ENCODE assay signal across 9 mouse cellular contexts in the genomic region with DNA sequence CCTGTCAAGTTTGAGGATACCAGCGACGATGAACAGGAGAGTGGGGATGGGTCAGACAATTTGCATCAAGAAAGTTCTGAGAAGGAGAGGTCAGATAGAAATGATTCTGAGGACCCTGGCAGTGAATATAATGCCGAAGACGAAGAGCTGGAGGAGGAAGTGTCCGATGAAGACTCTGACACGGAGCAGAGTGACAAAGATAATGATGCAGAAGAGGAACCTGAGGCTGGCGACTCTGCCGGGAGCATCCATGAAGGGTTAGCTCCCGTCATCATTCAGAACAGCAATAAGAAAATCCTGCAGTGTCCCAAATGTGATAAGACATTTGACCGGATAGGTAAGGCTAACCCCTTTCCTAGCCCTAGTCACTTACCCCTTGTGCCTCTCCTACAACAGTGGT. TPM values are rescaled to one million over a fixed set of nuclear protein-coding genes. Genes with fewer than 3 reads are reported as not detected.
DNase-seq lines count a peak whose midpoint lies in the region; ATAC-seq lines count a peak whose summit lies in the region.
"Had no signal": no experiment of that assay in that cellular context is flagged by ENCODE, and none has a peak within 500 bp of the region (broad histone marks: within the 10 kb centered on the region; RNA-seq: fewer than 3 reads in every experiment).

No protein-coding gene starts in this region.

- no peak overlapping the region for H3K27ac ChIP-seq in kidney, embryonic 15.5 days
- no peak overlapping the region for H3K27ac ChIP-seq in embryonic facial prominence, embryonic 14.5 days (replicated peaks; ENCODE audit: low read depth, low read length)
- no peak overlapping the region for H3K27ac ChIP-seq in limb, embryonic 11.5 days (replicated peaks; ENCODE audit: low read depth, low read length)
- no peak overlapping the region for H3K27ac ChIP-seq in neural tube, embryonic 15.5 days (replicated peaks)

- peak overlapping the region; percentile 80; the same call in 1 of the 2 replicates for H3K9ac ChIP-seq in kidney, embryonic 15.5 days
- peak overlapping the region; percentile 49 for H3K9ac ChIP-seq in embryonic facial prominence, embryonic 14.5 days (ENCODE audit: low read depth, low read length)
- no peak overlapping the region for H3K9ac ChIP-seq in limb, embryonic 11.5 days (ENCODE audit: low read length)
- H3K9ac ChIP-seq in neural tube, embryonic 15.5 days (replicated peaks), result peak overlapping the region; percentile 90; the same call in 1 of the 2 replicates

- intact Hi-C loops in left cerebral cortex, postnatal 14 days (cut with DNase I), result no loop called here

- H3K4me3 ChIP-seq in kidney, embryonic 15.5 days (replicated peaks), result peak overlapping the region; percentile 67
- peak overlapping the region; percentile 80 for H3K4me3 ChIP-seq in embryonic facial prominence, embryonic 14.5 days (ENCODE audit: low read depth, low read length)
- peak overlapping the region; percentile 84 for H3K4me3 ChIP-seq in limb, embryonic 11.5 days (ENCODE audit: low read depth, low read length)
- H3K4me3 ChIP-seq in neural tube, embryonic 15.5 days (replicated peaks), result peak overlapping the region; percentile 77

- H3K4me2 ChIP-seq in kidney, embryonic 15.5 days, result peak overlapping the region; percentile 68
- peak overlapping the region; percentile 69 for H3K4me2 ChIP-seq in embryonic facial prominence, embryonic 14.5 days (ENCODE audit: low read depth, low read length)
- peak overlapping the region; percentile 55 for H3K4me2 ChIP-seq in limb, embryonic 11.5 days (ENCODE audit: low read depth, severe bottlenecking)
- peak overlapping the region; percentile 68 for H3K4me2 ChIP-seq in neural tube, embryonic 15.5 days

- no peaks in the 10 kb centered on the region for H3K27me3 ChIP-seq in kidney, embryonic 15.5 days
- H3K27me3 ChIP-seq in embryonic facial prominence, embryonic 14.5 days (replicated peaks; ENCODE audit: control insufficient read depth, insufficient read depth, low read length), result no peaks in the 10 kb centered on the region
- H3K27me3 ChIP-seq in limb, embryonic 11.5 days (ENCODE audit: control insufficient read depth, insufficient read depth, low read length), result no peaks in the 10 kb centered on the region
- no peaks in the 10 kb centered on the region for H3K27me3 ChIP-seq in neural tube, embryonic 15.5 days (replicated peaks)

- no peak for DNase-seq in kidney, adult 11 months
- DNase-seq in embryonic facial prominence, embryonic 14.5 days (ENCODE audit: low spot score), result no peak
- no peak for DNase-seq in limb, embryonic 11.5 days (ENCODE audit: low spot score)
- no peak for DNase-seq in left cerebral cortex, postnatal 14 days (ENCODE audit: low spot score in 2 of 2)
- DNase-seq in thymus, postnatal 36 days, result no peak
- no peak for DNase-seq in frontal cortex, postnatal 25 days (ENCODE audit: low spot score in 2 of 2)

- no peak for ATAC-seq in kidney, embryonic 15.5 days (replicated peaks; ENCODE audit: low FRiP score)
- ATAC-seq in embryonic facial prominence, embryonic 14.5 days (ENCODE audit: low read depth), result no peak
- ATAC-seq in limb, embryonic 11.5 days (ENCODE audit: insufficient number of reproducible peaks, low FRiP score, low TSS enrichment, low read depth), result no peak
- ATAC-seq in neural tube, embryonic 15.5 days (ENCODE audit: low FRiP score), result no peak

- H3K9me3 ChIP-seq in kidney, embryonic 15.5 days (replicated peaks), result no peaks in the 10 kb centered on the region
- H3K9me3 ChIP-seq in embryonic facial prominence, embryonic 14.5 days (ENCODE audit: control insufficient read depth, low read length), result no peaks in the 10 kb centered on the region
- no peaks in the 10 kb centered on the region for H3K9me3 ChIP-seq in limb, embryonic 11.5 days (ENCODE audit: control insufficient read depth, low read length)
- no peaks in the 10 kb centered on the region for H3K9me3 ChIP-seq in neural tube, embryonic 15.5 days (replicated peaks)

- H3K36me3 ChIP-seq in kidney, embryonic 15.5 days, result peaks cover 1% of the 10 kb centered on the region
- H3K36me3 ChIP-seq in embryonic facial prominence, embryonic 14.5 days (ENCODE audit: control insufficient read depth, insufficient read depth, low read length), result peaks cover 11% of the 10 kb centered on the region
- H3K36me3 ChIP-seq in limb, embryonic 11.5 days (ENCODE audit: control insufficient read depth, insufficient read depth, low read length), result peaks cover under 1% of the 10 kb centered on the region; the same call in 1 of the 2 replicates
- H3K36me3 ChIP-seq in neural tube, embryonic 15.5 days, result peaks cover under 1% of the 10 kb centered on the region; the same call in 1 of the 2 replicates

- WGBS in kidney, embryonic 15.5 days, result 59% methylated on average over 10 of the region's 10 CpGs
- WGBS in embryonic facial prominence, embryonic 14.5 days, result 58% methylated on average over 10 of the region's 10 CpGs
- WGBS in limb, embryonic 11.5 days, result 68% methylated on average over 10 of the region's 10 CpGs
- 58% methylated on average over 10 of the region's 10 CpGs for WGBS in neural tube, embryonic 15.5 days

- H3K4me1 ChIP-seq in kidney, embryonic 15.5 days, result peaks cover 27% of the 10 kb centered on the region
- peaks cover 25% of the 10 kb centered on the region for H3K4me1 ChIP-seq in embryonic facial prominence, embryonic 14.5 days (ENCODE audit: control insufficient read depth, insufficient read depth, low read length)
- H3K4me1 ChIP-seq in limb, embryonic 11.5 days (ENCODE audit: control insufficient read depth, insufficient read depth, low read length), result peaks cover 22% of the 10 kb centered on the region
- peaks cover 44% of the 10 kb centered on the region for H3K4me1 ChIP-seq in neural tube, embryonic 15.5 days

RNA-seq across cellular contexts. Expression of a gene that starts 1.8 kb away (rescaled TPM):
- polyA plus RNA-seq in kidney, embryonic 15.5 days (2015; fragmentation: Nextera tagmentation; extraction: Ambion mirVana), result 9.0 and 9.7 TPM in 2 replicates
- polyA plus RNA-seq in embryonic facial prominence, embryonic 14.5 days (2014; fragmentation: Nextera tagmentation; extraction: Ambion mirVana), result 13.3 and 13.7 TPM in 2 replicates
- polyA plus RNA-seq in limb, embryonic 11.5 days (2014; fragmentation: Nextera tagmentation; extraction: Ambion mirVana), result 13.4 and 14.8 TPM in 2 replicates
- 10.5 and 10.9 TPM in 2 replicates for polyA plus RNA-seq in neural tube, embryonic 15.5 days (2015; fragmentation: Nextera tagmentation; extraction: Ambion mirVana)
- total RNA-seq in left cerebral cortex, postnatal 14 days (2021), result 10 to 100 TPM; 28.3 to 30.4 TPM

RNA-seq across cellular contexts. Expression of a gene that starts 30.6 kb away (rescaled TPM):
- polyA plus RNA-seq in kidney, embryonic 15.5 days (2015; fragmentation: Nextera tagmentation; extraction: Ambion mirVana), result 15.8 and 16.7 TPM in 2 replicates
- polyA plus RNA-seq in embryonic facial prominence, embryonic 14.5 days (2014; fragmentation: Nextera tagmentation; extraction: Ambion mirVana), result 14.8 and 16.3 TPM in 2 replicates
- polyA plus RNA-seq in limb, embryonic 11.5 days (2014; fragmentation: Nextera tagmentation; extraction: Ambion mirVana), result 26.8 and 28.9 TPM in 2 replicates
- polyA plus RNA-seq in neural tube, embryonic 15.5 days (2015; fragmentation: Nextera tagmentation; extraction: Ambion mirVana), result 1.5 and 4.3 TPM in 2 replicates
- 1 to 10 TPM in 1 of 2 experiments, under 1 TPM in 1; 0.95 to 1.4 TPM for total RNA-seq in left cerebral cortex, postnatal 14 days (2021)

RNA-seq across cellular contexts. Expression of a gene that starts 47.0 kb away (rescaled TPM):
- 0.23 and 0.28 TPM in 2 replicates for polyA plus RNA-seq in kidney, embryonic 15.5 days (2015; fragmentation: Nextera tagmentation; extraction: Ambion mirVana)
- polyA plus RNA-seq in embryonic facial prominence, embryonic 14.5 days (2014; fragmentation: Nextera tagmentation; extraction: Ambion mirVana), result 0.10 and 0.34 TPM in 2 replicates
- 0.20 and 0.28 TPM in 2 replicates for polyA plus RNA-seq in limb, embryonic 11.5 days (2014; fragmentation: Nextera tagmentation; extraction: Ambion mirVana)
- polyA plus RNA-seq in neural tube, embryonic 15.5 days (2015; fragmentation: Nextera tagmentation; extraction: Ambion mirVana), result 0.66 and 0.95 TPM in 2 replicates
- under 1 TPM; 0.68 to 0.97 TPM for total RNA-seq in left cerebral cortex, postnatal 14 days (2021)
- total RNA-seq: neutrophil, adult 5-6 weeks had no signal
